Mouse (Mus musculus): ENCODE results near the gene Fam160b1. TPM values are rescaled to one million over a fixed set of nuclear protein-coding genes. Genes with fewer than 3 reads are reported as not detected.

Fam160b1 gene
- total RNA-seq, 2 experiments from 2014 or later: 23.2 to 24.6 TPM

GRCm38 (mm10) chr19:57361939-57362307 lies 1.4 kb downstream of the Fam160b1 start:
- no peak for DNase-seq (ENCODE audit: extremely low spot score in 1 of 2, low spot score in 2 of 2)
- intact Hi-C loops (cut with DNase I): no loop called here

- intact Hi-C loops (cut with DNase I): no loop called here
- no peak for DNase-seq (ENCODE audit: extremely low spot score in 1 of 2, low spot score in 2 of 2)
Measured at GRCm38 (mm10) chr19:57362586-57362985, 2.1 kb downstream of the Fam160b1 start.

- intact Hi-C loops (cut with DNase I): no loop called here
- no peak for DNase-seq (ENCODE audit: extremely low spot score in 1 of 2, low spot score in 2 of 2)
Measured at GRCm38 (mm10) chr19:57363076-57363475, 2.6 kb downstream of the Fam160b1 start.

GRCm38 (mm10) chr19:57363538-57363937 lies 3.1 kb downstream of the Fam160b1 start:
- no peak for DNase-seq (ENCODE audit: extremely low spot score in 1 of 2, low spot score in 2 of 2)
- intact Hi-C loops (cut with DNase I): no loop called here

GRCm38 (mm10) chr19:57364942-57365673 lies 4.6 kb downstream of the Fam160b1 start:
- DNase-seq (ENCODE audit: extremely low spot score in 1 of 2, low spot score in 2 of 2): no peak

GRCm38 (mm10) chr19:57366007-57366406 lies 5.5 kb downstream of the Fam160b1 start:
- DNase-seq (ENCODE audit: extremely low spot score in 1 of 2, low spot score in 2 of 2): no peak
- intact Hi-C loops (cut with DNase I): no loop called here

More at GRCm38 (mm10) chr19:57364942-57365673, 4.6 kb downstream of the Fam160b1 start:
- intact Hi-C loops (cut with DNase I): no loop called here

GRCm38 (mm10) chr19:57366626-57367025 lies 6.1 kb downstream of the Fam160b1 start:
- DNase-seq (ENCODE audit: extremely low spot score in 1 of 2, low spot score in 2 of 2): no peak
- intact Hi-C loops (cut with DNase I): no loop called here

- intact Hi-C loops (cut with DNase I): no loop called here
- DNase-seq (ENCODE audit: extremely low spot score in 1 of 2, low spot score in 2 of 2): no peak
Measured at GRCm38 (mm10) chr19:57367201-57367600, 6.7 kb downstream of the Fam160b1 start.

GRCm38 (mm10) chr19:57367849-57368387 lies 7.4 kb downstream of the Fam160b1 start:
- intact Hi-C loops (cut with DNase I): no loop called here

GRCm38 (mm10) chr19:57373276-57373811 lies 12.9 kb downstream of the Fam160b1 start:
- intact Hi-C loops (cut with DNase I): loop anchor here (10.0 kb wide), 1 partner anchor 241 kb away; the partner anchor contains the start of gene Atrnl1
- no peak for DNase-seq (ENCODE audit: extremely low spot score in 1 of 2, low spot score in 2 of 2)

More at GRCm38 (mm10) chr19:57367849-57368387, 7.4 kb downstream of the Fam160b1 start:
- DNase-seq (ENCODE audit: extremely low spot score in 1 of 2, low spot score in 2 of 2): no peak

GRCm38 (mm10) chr19:57375161-57375560 lies 14.7 kb downstream of the Fam160b1 start:
- intact Hi-C loops (cut with DNase I): loop anchor here (10.0 kb wide), 1 partner anchor 240 kb away; the partner anchor contains the start of gene Atrnl1
- no peak for DNase-seq (ENCODE audit: extremely low spot score in 1 of 2, low spot score in 2 of 2)

GRCm38 (mm10) chr19:57375746-57376145 lies 15.3 kb downstream of the Fam160b1 start:
- no peak for DNase-seq (ENCODE audit: extremely low spot score in 1 of 2, low spot score in 2 of 2)
- intact Hi-C loops (cut with DNase I): loop anchor here (10.0 kb wide), 1 partner anchor 239 kb away; the partner anchor contains the start of gene Atrnl1

- intact Hi-C loops (cut with DNase I): loop anchor here (10.0 kb wide), 1 partner anchor 238 kb away; the partner anchor contains the start of gene Atrnl1
- DNase-seq (ENCODE audit: extremely low spot score in 1 of 2, low spot score in 2 of 2): no peak
Measured at GRCm38 (mm10) chr19:57377043-57377703, 16.7 kb downstream of the Fam160b1 start.

- intact Hi-C loops (cut with DNase I): no loop called here
- no peak for DNase-seq (ENCODE audit: extremely low spot score in 1 of 2, low spot score in 2 of 2)
Measured at GRCm38 (mm10) chr19:57386176-57386693, 25.8 kb downstream of the Fam160b1 start.

- DNase-seq (ENCODE audit: extremely low spot score in 1 of 2, low spot score in 2 of 2): no peak
- intact Hi-C loops (cut with DNase I): no loop called here
Measured at GRCm38 (mm10) chr19:57391545-57391944, 31.1 kb downstream of the Fam160b1 start.

- intact Hi-C loops (cut with DNase I): no loop called here
Measured at GRCm38 (mm10) chr19:57393357-57393957, 33.0 kb downstream of the Fam160b1 start.

GRCm38 (mm10) chr19:57396609-57397008 lies 36.1 kb downstream of the Fam160b1 start:
- DNase-seq (ENCODE audit: extremely low spot score in 1 of 2, low spot score in 2 of 2): no peak

More at GRCm38 (mm10) chr19:57393357-57393957, 33.0 kb downstream of the Fam160b1 start:
- no peak for DNase-seq (ENCODE audit: extremely low spot score in 1 of 2, low spot score in 2 of 2)

GRCm38 (mm10) chr19:57402364-57402763 lies 41.9 kb downstream of the Fam160b1 start:
- DNase-seq (ENCODE audit: extremely low spot score in 1 of 2, low spot score in 2 of 2): no peak
- intact Hi-C loops (cut with DNase I): loop anchor here (10.0 kb wide), 1 partner anchor 212 kb away; the partner anchor contains the start of gene Atrnl1

More at GRCm38 (mm10) chr19:57396609-57397008, 36.1 kb downstream of the Fam160b1 start:
- intact Hi-C loops (cut with DNase I): no loop called here
